Mouse (Mus musculus) limb, embryonic 11.5 days (tissue): ENCODE measurements at regions not wholly inside any gene's neighbourhood (a gene's known extent, or its start where the extent isn't known, plus 50 kb on each side); places are given as distances from the start of the nearest gene placed in this dataset.

Experiments
- ATAC-seq: fragments of 200-750 bp; cut with Nextera tagmentation; 2 replicates; pipeline ENCODE4 v1.8.0; 2017; ENCODE audit warnings: low read depth; ENCODE audit not compliant: insufficient number of reproducible peaks, low FRiP score, low TSS enrichment
- DNase-seq: peaks from one replicate; pipeline ENCODE4 v3.0.0-alpha.2; 2015; ENCODE audit warnings: low spot score
- H3K27ac ChIP-seq: fragments of 300-500 bp; sonication (generic); replicated peaks from 2 replicates; pipeline ENCODE4 v1.5.1; 2014; ENCODE audit warnings: low read depth, mild to moderate bottlenecking, low read length
- H3K27me3 ChIP-seq: fragments of 300-500 bp; sonication (generic); 2 replicates; pipeline ENCODE4 v1.6.1; 2014; ENCODE audit warnings: mild to moderate bottlenecking, low read length, mixed read lengths; ENCODE audit not compliant: control insufficient read depth, insufficient read depth
- H3K36me3 ChIP-seq: fragments of 300-500 bp; sonication (generic); 2 replicates; pipeline ENCODE4 v1.6.1; 2014; ENCODE audit warnings: mild to moderate bottlenecking, low read length, moderate library complexity, mixed read lengths; ENCODE audit not compliant: control insufficient read depth, insufficient read depth
- H3K4me1 ChIP-seq: fragments of 300-500 bp; sonication (generic); 2 replicates; pipeline ENCODE4 v1.6.1; 2014; ENCODE audit warnings: low read length, mixed read lengths; ENCODE audit not compliant: control insufficient read depth, insufficient read depth
- H3K4me2 ChIP-seq: fragments of 300-500 bp; sonication (generic); 2 replicates; pipeline ENCODE4 v1.6.1; 2014; ENCODE audit warnings: low read depth, mild to moderate bottlenecking, moderate library complexity; ENCODE audit not compliant: severe bottlenecking
- H3K4me3 ChIP-seq: fragments of 300-500 bp; sonication (generic); 2 replicates; pipeline ENCODE4 v1.5.1; 2014; ENCODE audit warnings: low read depth, low read length
- H3K9ac ChIP-seq: fragments of 300-500 bp; sonication (generic); 2 replicates; pipeline ENCODE4 v1.6.1; 2014; ENCODE audit warnings: mild to moderate bottlenecking, low read length
- H3K9me3 ChIP-seq: fragments of 300-500 bp; sonication (generic); 2 replicates; pipeline ENCODE4 v1.6.1; 2016; ENCODE audit warnings: low read length; ENCODE audit not compliant: control insufficient read depth
- WGBS: fragments of 180-500 bp; shearing (Covaris S2); extraction: QIAGEN DNeasy Blood & Tissue Kit; methylation state at CpG from one replicate; pipeline ENCODE4 v1.1.7; 2014; 5-methylcytosine and 5-hydroxymethylcytosine counted together

GRCm38 (mm10) chr11:20480632-20481031 lies 62.4 kb upstream of the Sertad2 start:
- H3K4me2 ChIP-seq: no peak overlapping the region
- 0 out of 2 replicates have a peak, but pooled peaks cover 3% of the 10 kb centered on the region for H3K4me1 ChIP-seq
- no peak overlapping the region for H3K27ac ChIP-seq
- no peak for DNase-seq
- H3K9ac ChIP-seq: no peak overlapping the region
- H3K36me3 ChIP-seq: no peaks in the 10 kb centered on the region
- no peak overlapping the region for H3K4me3 ChIP-seq
- no peak for ATAC-seq
- WGBS: 92% methylated on average over 3 of the region's 3 CpGs
- H3K27me3 ChIP-seq: no peaks in the 10 kb centered on the region
- H3K9me3 ChIP-seq: no peaks in the 10 kb centered on the region

- DNase-seq (no peak), ATAC-seq (no peak)
- H3K9ac ChIP-seq: no peak overlapping the region
- no peaks in the 10 kb centered on the region for H3K27me3 ChIP-seq
- H3K4me1 ChIP-seq: no peaks in the 10 kb centered on the region
- H3K4me2 ChIP-seq: no peak overlapping the region
- H3K9me3 ChIP-seq: no peaks in the 10 kb centered on the region
- WGBS: 93% methylated on average over 2 of the region's 2 CpGs
- no peak overlapping the region for H3K27ac ChIP-seq
- H3K36me3 ChIP-seq: no peaks in the 10 kb centered on the region
- no peak overlapping the region for H3K4me3 ChIP-seq
Measured at GRCm38 (mm10) chr11:20485371-20485770, 57.7 kb upstream of the Sertad2 start.
